Mouse (Mus musculus) ES-E14 (cell line): ENCODE measurements around the gene Auh. TPM values are rescaled to one million over a fixed set of nuclear protein-coding genes. Genes with fewer than 3 reads are reported as not detected.

Experiments
- DNase-seq: peaks from one replicate; pipeline ENCODE4 v3.0.0-alpha.2; 2013; ENCODE audit warnings: low read depth, low spot score
- H3K27ac ChIP-seq: 2 replicates; pipeline ENCODE4 v1.5.1; 2012; ENCODE audit warnings: low read depth, mild to moderate bottlenecking, low read length, moderate library complexity, mixed read lengths; ENCODE audit not compliant: poor library complexity, insufficient read depth, severe bottlenecking
- H3K36me3 ChIP-seq: 2 replicates; pipeline ENCODE4 v1.6.1; 2012; ENCODE audit warnings: mild to moderate bottlenecking, low read length, moderate library complexity, mixed read lengths; ENCODE audit not compliant: control insufficient read depth, poor library complexity, insufficient read depth, severe bottlenecking
- H3K4me1 ChIP-seq, 2 experiments: fragments of 150-350 bp in 1 of 2; sonication (generic) in 1 of 2; 2 replicates each; pipeline ENCODE4 v1.6.1; 2012; ENCODE audit warnings: low read length in 2 of 2, mild to moderate bottlenecking in 1 of 2, mixed read lengths in 1 of 2; ENCODE audit not compliant: control insufficient read depth in 2 of 2, insufficient read depth in 2 of 2, poor library complexity in 1 of 2
- H3K4me3 ChIP-seq, 2 experiments: fragments of 150-350 bp in 1 of 2; sonication (generic) in 1 of 2; 2 replicates each; pipeline ENCODE4 v1.5.1; 2012; ENCODE audit warnings: low read length in 2 of 2, low read depth in 1 of 2, mild to moderate bottlenecking in 1 of 2, mixed read lengths in 1 of 2; ENCODE audit not compliant: insufficient read depth in 1 of 2, poor library complexity in 1 of 2, severe bottlenecking in 1 of 2
- H3K9ac ChIP-seq: 2 replicates; pipeline ENCODE4 v1.6.1; 2012; ENCODE audit warnings: low read depth, mild to moderate bottlenecking, low read length, mixed read lengths; ENCODE audit not compliant: poor library complexity, insufficient read depth, severe bottlenecking
- H3K9me3 ChIP-seq: fragments of 150-350 bp; sonication (generic); 2 replicates; pipeline ENCODE4 v1.6.1; 2012; ENCODE audit warnings: low read depth, mild to moderate bottlenecking, low read length; ENCODE audit not compliant: control insufficient read depth, insufficient read depth
- CHD2 ChIP-seq: IDR thresholded peaks from 2 replicates; pipeline ENCODE4 v1.6.1; 2014; ENCODE audit warnings: mild to moderate bottlenecking, low read depth, low read length, inconsistent platforms
- HCFC1 ChIP-seq: IDR thresholded peaks from 2 replicates; pipeline ENCODE4 v1.6.1; 2012; ENCODE audit warnings: low read length, inconsistent platforms, borderline replicate concordance; ENCODE audit not compliant: insufficient read depth
- MAFK ChIP-seq: IDR thresholded peaks from 2 replicates; pipeline ENCODE4 v1.6.1; 2014; ENCODE audit warnings: mild to moderate bottlenecking, low read depth, low read length, inconsistent platforms; ENCODE audit not compliant: insufficient read depth
- ZC3H11A ChIP-seq: IDR thresholded peaks from 2 replicates; pipeline ENCODE4 v1.6.1; 2012; ENCODE audit warnings: low read depth, mild to moderate bottlenecking, inconsistent platforms, low read length, borderline replicate concordance
- ZNF384 ChIP-seq: IDR thresholded peaks from 2 replicates; pipeline ENCODE4 v1.6.1; 2012; ENCODE audit warnings: low read depth, low read length, inconsistent platforms
- in situ Hi-C, 2 experiments: fragments of 600-800 bp; cut with MboI; formaldehyde crosslinking; loops; one replicate each; pipeline ENCODE4 v1.15.1; 2025; ENCODE audit warnings: low sequenced_read_pairs in 2 of 2, inconsistent platforms in 1 of 2; ENCODE audit not compliant: unreplicated experiment in 2 of 2
- total RNA-seq: library from RNA; depleted of rRNA; stranded (reverse); fragments of 300-350 nt; gene quantifications from 2 replicates; pipeline ENCODE4 v1.2.3, GENCODE M21; 2012; rRNA removed

The Auh gene
- total RNA-seq, 1 experiment = 14.5 TPM

DNA sequence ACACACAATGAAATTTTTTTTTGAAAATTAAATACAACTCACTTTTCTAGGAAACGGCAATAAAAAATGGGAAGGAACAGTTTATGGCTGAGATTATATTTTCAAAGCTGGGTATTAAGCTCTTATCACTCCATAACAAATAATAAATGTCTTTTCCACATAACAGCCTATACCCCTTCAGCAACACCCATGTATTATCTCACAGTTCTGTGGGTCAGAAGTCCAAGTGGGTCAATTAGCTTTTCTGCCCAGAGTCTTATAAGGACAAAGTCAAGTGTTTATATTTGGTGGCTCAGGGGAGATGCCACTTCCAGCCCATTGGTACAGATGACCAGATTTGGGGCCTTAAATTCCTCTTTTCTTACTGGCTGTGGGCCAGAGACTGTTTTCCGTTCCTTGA is 129.4 kb downstream of the Auh start:
- H3K4me1 ChIP-seq = no peaks in the 10 kb centered on the region
- DNase-seq = no peak
- no peaks in the 10 kb centered on the region for H3K36me3 ChIP-seq
- no peak overlapping the region for H3K9ac ChIP-seq
- no peaks in the 10 kb centered on the region for H3K9me3 ChIP-seq
- in situ Hi-C loops = no loop called here
- TF ChIP-seq ZC3H11A = no peak
- TF ChIP-seq MAFK = no peak
- no peak overlapping the region for H3K27ac ChIP-seq
- no peak overlapping the region for H3K4me3 ChIP-seq

DNA sequence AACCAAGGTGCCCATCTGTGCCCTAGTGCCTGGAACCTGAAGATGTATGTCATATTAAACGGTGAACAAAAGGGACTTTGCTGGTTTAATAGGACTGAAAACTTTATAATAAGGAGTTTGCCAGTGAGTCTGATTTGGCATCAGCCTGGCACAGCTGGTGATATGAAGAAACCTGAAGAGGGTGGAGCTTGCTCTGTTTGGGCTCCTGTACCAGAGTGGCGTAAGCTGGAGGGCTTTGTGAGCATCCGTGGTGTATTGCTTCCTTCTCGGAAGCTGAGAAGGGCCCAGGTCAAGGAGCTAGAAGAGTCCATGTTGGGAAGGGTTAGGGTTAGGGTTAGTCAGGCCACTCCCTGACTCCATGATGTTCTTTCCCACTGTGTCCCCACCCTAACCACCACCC is 135.2 kb downstream of the Auh start:
- no peak overlapping the region for H3K27ac ChIP-seq
- H3K4me3 ChIP-seq = no peak overlapping the region
- H3K9ac ChIP-seq = no peak overlapping the region
- H3K36me3 ChIP-seq = no peaks in the 10 kb centered on the region
- no peak for DNase-seq
- no peaks in the 10 kb centered on the region for H3K4me1 ChIP-seq
- no peaks in the 10 kb centered on the region for H3K9me3 ChIP-seq
- no peak for TF ChIP-seq CHD2
- TF ChIP-seq HCFC1 = no peak
- TF ChIP-seq ZNF384 = no peak
- in situ Hi-C loops = no loop called here

DNA sequence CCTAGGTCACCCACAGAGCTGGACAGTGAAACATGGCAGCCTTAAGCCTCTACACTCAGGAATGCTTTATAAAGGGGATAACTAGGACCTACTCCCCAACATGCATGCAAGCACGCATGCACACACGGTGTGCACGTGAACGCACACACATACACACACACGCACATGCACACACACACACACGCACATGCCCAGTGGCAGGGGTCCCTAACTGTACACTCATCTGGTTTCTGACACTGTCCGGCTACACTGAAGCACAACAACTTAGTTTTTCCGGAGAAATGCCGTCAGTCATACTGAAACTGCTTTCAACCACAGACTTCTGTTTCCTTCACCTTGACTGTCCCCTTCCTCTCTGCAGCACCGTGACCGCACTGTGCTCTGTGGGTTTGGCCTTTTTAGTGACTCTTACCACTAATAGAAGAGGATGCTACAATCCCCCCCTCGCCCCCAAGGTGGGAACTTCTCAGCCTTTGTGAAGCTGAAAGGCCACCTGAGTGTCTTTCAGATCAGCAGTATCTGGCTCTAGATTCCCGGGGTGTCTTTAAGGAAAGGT is 136.0 kb downstream of the Auh start:
- no peaks in the 10 kb centered on the region for H3K4me1 ChIP-seq
- no peaks in the 10 kb centered on the region for H3K9me3 ChIP-seq
- H3K27ac ChIP-seq = no peak overlapping the region
- in situ Hi-C loops = no loop called here
- no peak overlapping the region for H3K9ac ChIP-seq
- no peak for DNase-seq
- H3K36me3 ChIP-seq = no peaks in the 10 kb centered on the region
- no peak for TF ChIP-seq CHD2
- no peak for TF ChIP-seq HCFC1
- TF ChIP-seq ZC3H11A = no peak
- no peak for TF ChIP-seq MAFK
- no peak for TF ChIP-seq ZNF384
- no peak overlapping the region for H3K4me3 ChIP-seq

DNA sequence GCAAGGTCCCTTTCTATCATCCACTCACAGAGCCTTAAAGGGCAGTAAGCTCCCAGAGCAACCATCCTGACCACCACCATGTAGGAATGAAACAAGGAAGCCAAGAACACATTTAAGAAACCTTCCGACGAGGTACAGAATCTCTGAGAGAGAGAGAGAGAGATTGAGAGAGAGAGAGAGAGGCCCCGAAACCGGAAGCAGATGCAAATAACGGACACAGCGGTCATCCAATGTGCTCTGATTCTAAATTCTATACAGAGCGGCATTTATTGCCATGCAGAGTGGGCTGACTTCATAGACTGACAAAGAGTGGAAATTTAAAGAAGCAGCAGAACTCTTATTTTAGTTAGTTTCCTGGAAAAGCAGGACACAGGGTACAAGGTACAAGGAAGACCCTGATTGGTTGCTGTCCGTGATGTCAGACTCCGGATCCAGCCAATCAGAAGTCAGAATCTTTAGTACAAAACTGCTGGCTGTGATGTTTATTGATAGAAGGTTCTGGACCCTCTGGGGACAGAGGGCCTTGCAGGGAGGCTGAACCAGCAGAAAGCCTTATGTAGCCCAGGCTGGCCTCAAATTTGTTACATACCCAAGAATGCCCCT is 137.1 kb downstream of the Auh start:
- H3K9me3 ChIP-seq = no peaks in the 10 kb centered on the region
- DNase-seq = no peak
- in situ Hi-C loops = no loop called here
- no peak overlapping the region for H3K4me3 ChIP-seq
- no peaks in the 10 kb centered on the region for H3K36me3 ChIP-seq
- TF ChIP-seq ZC3H11A (no peak), CHD2 (no peak), ZNF384 (no peak), HCFC1 (no peak)
- H3K27ac ChIP-seq = no peak overlapping the region
- H3K4me1 ChIP-seq = no peaks in the 10 kb centered on the region
- no peak overlapping the region for H3K9ac ChIP-seq

DNA sequence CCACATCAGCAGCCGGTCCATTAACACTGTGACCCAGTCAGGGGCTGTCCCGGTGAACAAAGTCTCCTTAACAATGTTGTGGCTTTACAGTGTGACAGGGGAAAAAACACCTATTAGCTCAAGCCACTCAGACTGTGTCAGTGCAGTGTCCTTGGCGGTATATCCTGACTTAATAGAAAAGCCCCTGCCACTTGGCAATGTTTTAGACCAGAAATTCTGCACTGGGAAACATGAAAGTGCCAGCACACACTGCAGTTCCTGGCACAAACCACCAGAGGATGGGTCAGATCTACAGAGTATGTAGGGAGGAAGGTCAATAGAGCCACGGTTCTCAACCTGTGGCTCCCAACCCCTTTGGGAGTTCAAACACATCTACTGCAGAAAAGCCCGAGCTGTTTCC is 138.6 kb downstream of the Auh start:
- in situ Hi-C loops = no loop called here
- Histone ChIP-seq H3K4me1 (no peaks in the 10 kb centered on the region), H3K9me3 (no peaks in the 10 kb centered on the region), H3K36me3 (no peaks in the 10 kb centered on the region), H3K9ac (no peak overlapping the region), H3K4me3 (no peak overlapping the region), H3K27ac (no peak overlapping the region)
- no peak for DNase-seq
- TF ChIP-seq ZNF384 (no peak), MAFK (no peak)

Other genes with a start within 250 kb of the Auh start
- 3.9 and 5.8 TPM in 2 replicates for gene Nfil3, start 51.4 kb upstream of the Auh start, total RNA-seq